Mouse (Mus musculus) inflammation-experienced regulatory T-cells, adult 6 months (primary cell): ENCODE results near the gene Rpl41. TPM values are rescaled to one million over a fixed set of nuclear protein-coding genes. Genes with fewer than 3 reads are reported as not detected.

Source experiments
- ATAC-seq: one replicate; pipeline ENCODE4 v1.8.0; 2017
- polyA plus RNA-seq, 3 experiments: library from polyadenylated mRNA; unstranded; fragments of 100-300 nt; shearing (Covaris generic); gene quantifications; one replicate each; pipeline ENCODE4 v1.2.1; 2017

Rpl41 gene
- polyA plus RNA-seq = 1,000 to 10,000 TPM; 5,582 to 7,160 (median 6,033) TPM

DNA sequence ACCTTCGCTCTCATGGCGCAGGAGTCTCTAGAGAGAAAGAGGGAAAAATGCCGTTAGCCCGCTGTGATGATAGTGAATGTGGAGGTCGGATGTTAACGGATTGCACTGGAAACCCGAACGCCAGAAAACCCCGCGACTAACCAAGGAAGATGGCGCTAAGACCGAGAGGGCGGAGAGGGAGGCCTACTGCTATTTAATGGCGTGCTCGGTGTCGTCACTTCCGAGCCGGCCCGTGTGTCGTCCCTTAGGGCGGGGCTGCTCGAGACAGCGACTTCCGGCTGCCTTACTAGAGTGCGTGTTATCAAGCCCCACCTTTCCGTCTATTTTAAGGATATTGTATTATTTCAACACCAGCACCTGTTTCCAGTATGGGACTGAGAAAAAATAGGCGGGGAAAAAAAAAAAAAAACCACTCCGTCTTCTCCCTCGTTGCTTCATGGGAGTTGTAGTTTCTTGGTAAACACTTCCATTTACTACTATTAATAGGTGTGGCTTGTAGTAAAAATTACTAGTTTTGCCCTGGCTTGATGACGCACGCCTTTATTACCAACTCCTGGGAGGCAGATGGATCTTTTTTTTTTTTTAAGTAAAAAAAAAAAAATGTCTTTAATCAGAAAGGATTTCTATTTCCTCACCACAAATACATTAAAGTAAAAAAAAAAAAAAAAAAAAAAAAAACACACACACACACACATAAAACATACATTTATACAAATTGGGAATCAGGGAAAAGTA, at the start of gene Rpl41:
Gene Rpl41 (minus strand): TSS at position 359 of the 735 bp plus-strand sequence.
- peak; percentile 80 for ATAC-seq

GRCm38 (mm10) chr10:128598476-128598875, 49.4 kb upstream of the Rpl41 start:
- no peak for ATAC-seq

DNA sequence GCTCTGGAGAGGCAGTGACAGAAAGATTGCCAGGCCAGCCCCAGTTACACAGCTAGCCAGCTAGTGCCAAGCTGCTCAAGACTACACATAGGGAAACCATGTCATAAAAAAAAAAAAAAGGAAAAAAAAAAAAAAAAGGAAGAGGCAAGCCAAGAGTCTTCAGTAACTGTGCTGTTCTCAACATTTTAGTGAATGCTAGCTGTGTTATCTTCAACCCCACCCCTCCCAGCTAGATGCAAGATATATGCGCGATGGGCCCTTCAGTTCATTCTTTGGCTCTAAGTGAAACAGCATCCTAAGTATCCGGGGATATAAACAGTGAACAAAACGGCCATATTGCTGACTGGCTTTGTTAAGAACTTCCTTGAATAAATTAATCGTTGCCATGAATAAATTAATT, 43.7 kb upstream of the Rpl41 start:
- ATAC-seq = no peak

DNA sequence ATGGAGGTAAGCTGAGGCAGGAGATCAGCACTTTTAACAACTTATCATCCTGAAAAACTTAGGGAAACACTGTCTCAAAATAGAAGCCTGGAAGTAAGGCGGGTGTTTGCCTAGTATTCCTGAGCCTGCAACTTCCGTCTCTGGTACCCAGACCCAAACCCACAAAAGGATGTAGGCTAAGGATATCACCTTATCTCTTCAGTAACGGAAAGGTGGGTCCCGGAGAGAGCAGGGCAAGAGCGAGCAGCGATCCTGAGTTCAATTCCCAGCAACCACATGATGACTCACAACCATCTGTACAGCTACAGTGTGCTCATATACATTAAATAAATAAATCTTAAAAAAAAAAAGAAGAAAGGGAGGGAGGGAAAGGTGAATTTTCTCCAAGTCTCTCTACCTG, 42.3 kb upstream of the Rpl41 start:
- no peak for ATAC-seq

GRCm38 (mm10) chr10:128590193-128590690, 41.1 kb upstream of the Rpl41 start:
- peak; percentile 27 for ATAC-seq

DNA sequence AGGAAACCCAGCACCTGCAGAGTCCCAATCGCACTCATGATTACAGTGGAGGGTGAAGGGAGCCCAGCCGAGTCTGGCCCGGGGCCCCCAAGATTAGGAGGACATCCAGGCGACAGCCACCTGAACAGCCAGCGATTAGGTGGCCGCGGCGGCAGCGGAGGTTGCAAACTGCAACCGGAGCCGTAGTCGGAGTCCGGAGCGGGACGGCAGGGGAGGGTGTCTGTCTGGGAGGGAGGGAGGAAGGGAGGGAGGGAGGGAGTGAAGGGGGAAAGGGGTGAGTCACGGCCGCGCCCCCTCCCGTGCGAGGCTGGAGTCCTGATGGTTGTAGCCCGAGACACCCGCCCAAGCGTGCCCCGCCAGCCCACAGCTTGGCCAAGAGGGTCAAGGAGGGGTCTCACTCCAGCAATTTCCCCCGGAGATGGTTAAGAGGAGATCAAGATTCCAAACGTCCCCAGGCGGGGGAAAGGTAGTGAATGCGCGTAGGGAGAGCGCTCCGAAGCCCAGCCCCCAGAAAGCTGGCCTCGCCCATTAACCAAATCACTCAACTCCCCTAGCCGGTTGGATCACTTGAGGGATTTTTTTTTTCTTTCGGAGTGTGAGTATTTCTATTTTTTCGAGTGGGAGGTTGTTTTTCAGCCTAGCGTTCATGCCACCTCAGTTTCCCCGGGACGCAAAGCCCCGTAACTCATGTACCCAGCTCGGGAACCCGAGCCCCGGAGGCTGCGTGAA, 40.5 kb upstream of the Rpl41 start, which contains the start of gene Erbb3:
Gene Erbb3 (minus strand): TSS at position 189 of the 729 bp plus-strand sequence.
- peak; percentile 70 for ATAC-seq

DNA sequence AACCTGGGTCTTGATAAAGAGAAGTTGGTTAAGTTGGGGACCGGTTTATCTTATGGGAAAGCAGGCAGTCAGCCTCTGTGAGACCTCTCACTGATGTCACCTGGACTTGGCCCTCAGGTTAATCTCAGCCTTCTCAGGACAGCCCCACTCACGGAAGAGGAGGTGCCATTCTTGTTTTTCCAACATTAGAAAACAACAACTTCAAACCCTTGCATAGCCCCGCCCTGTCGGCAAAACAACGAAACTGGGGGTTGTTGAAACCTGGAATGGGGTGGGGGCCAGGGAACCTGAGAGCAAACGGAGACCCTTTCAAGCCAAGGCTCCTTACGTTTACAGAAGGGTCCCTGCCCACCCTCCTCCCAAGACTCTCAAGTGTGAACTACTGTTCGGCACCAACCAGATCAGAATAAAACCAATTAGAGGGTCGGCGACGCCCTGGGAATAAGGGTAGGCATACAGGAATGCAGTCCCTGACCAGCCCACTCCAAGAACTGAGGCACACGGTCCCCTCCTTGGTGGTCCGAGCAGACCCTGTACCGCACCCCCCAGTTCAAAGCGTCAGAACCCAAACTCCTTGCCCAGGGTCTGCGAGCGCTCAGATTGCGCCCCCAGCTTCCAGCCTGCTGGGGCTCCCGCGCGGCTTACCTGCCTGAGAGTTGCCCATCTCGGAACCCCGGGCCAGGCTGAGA, 39.8 kb upstream of the Rpl41 start:
- peak; percentile 44 for ATAC-seq

GRCm38 (mm10) chr10:128588136-128588535, 39.0 kb upstream of the Rpl41 start:
- no peak for ATAC-seq

DNA sequence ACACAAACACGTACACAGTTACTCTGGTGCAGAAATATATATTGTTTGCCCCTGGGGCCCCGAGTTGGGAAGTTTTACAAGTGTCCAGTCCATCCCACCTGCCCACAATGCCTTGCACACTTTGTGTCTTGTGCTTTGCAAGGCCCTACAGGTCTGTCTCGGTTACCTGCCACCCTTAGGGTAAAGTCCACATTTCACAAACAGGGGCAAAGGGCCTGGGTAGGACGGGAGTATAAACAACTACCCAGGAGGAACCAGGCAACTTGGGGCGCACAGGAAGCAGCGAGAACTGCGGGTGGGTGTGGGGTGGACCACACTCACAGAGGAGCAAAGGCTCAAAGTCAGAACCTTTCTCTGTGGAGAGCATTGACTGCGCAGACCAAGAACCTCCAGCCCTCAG, 38.6 kb upstream of the Rpl41 start:
- ATAC-seq = no peak

- no peak for ATAC-seq
These were observed 38.0 kb upstream of the Rpl41 start for GRCm38 (mm10) chr10:128587120-128587519.

DNA sequence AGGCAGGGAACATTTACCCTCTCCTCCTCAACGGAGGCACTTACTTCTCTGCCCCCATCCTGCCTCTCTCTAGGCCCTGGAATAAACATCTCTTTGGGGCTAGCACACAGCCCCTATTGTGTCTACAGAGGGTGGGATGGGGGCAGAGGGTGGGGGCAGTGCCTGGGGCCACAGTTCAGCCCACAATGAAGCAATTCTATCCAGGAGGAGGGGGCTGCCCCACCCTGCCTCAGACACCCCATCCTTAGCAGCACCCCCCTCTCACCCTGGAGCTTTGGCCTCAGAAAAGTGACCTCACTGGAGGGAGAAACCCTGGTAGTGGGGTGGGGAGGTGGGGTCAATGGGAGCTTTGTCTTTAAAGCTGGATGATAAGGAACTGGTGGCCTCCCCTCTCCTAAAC, 37.4 kb upstream of the Rpl41 start:
- no peak for ATAC-seq

DNA sequence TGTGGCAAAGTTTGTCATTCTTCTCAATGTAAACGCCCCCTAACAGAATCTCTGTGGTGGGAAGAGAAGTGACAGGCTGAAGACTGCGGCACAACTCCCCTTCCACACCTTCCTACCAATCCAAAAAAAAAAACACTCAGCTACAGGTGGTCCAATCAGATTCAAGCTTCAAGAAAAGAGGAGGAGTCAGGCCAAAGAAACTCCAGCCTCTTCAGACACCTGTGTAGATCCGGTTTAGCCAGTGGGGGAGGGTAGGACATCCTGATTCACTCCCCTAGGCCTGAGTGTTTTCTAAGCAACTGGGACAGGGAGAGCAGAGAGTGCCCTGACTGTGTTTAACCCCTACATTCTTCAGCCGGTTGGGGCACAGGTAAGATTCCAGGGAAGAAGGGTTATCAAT, 35.3 kb upstream of the Rpl41 start:
- ATAC-seq = no peak

GRCm38 (mm10) chr10:128583644-128584043, 34.5 kb upstream of the Rpl41 start:
- ATAC-seq = no peak

DNA sequence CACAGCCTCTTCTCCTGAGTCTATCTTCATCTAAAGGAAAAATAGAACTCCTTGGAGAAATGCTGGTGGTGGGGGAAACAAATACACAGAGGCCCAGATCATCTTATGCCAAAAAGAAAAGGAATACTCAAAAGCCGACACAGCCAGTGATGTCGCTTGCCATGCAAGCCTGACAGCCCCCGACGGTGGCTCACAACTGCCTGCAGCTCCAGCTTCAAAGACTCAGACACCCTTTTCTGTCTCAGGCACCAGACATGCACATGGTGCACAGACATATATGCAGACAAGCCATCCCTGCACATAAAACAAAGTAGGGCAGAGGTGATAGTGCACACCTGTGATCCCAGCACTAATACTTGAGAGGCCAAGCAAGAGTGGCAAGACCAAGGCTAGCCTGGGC, 30.6 kb upstream of the Rpl41 start:
- ATAC-seq = no peak

- no peak for ATAC-seq
These were observed 30.2 kb upstream of the Rpl41 start for GRCm38 (mm10) chr10:128579298-128579697.

- ATAC-seq = peak; percentile 61
These were observed 29.2 kb upstream of the Rpl41 start for GRCm38 (mm10) chr10:128578330-128578729.

DNA sequence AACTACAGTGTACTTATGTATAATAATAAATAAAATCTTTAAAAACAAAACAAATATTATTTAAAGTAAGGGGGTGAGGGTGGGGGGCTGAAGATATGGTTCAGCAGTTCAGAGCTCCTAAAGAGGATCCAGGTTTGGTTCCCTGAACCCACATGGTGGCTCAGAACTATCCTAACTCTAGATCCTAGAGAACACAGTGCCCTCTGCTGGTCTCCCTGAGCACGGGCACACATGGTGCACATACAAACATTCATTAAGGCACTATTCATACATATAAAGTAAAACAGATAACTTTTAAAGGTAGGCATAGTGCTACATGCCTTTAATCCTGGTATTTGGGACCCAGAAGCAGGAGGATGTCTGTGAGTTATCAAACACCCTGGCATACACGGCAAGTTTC, 26.0 kb upstream of the Rpl41 start:
- no peak for ATAC-seq

GRCm38 (mm10) chr10:128565788-128566531, 16.9 kb upstream of the Rpl41 start, which contains the start of gene Pa2g4:
Pa2g4 (minus strand) TSS chr10:128565987.
- peak; percentile 97 for ATAC-seq

DNA sequence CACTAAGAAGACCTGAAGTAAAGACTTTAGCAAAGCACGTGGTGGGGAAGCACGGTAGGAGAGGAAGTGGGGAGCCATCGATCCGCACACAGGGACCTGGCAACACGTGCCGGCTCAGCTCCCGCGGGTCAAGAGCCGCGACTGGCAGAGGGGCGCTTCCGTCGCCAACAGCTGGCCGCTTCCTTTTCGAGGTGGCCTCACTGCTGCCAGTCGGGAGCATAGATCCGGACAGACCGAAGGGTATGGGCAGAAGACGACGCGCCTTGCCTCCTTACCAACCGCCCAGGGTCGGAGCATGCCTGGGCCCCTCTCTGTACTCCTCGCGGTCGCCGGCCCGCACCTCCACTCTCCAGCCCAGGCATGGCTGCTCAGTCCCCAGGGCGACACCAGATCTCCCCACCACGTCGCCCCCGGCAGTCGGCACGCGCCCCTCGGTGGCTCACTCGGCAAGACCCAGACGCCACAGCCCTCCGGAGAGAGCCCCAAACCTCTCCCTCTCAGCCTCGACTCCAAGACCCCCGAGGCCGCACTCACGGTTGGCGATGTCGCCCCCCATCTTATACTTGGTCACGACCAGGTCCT, 16.2 kb upstream of the Rpl41 start:
- peak; percentile 11 for ATAC-seq

DNA sequence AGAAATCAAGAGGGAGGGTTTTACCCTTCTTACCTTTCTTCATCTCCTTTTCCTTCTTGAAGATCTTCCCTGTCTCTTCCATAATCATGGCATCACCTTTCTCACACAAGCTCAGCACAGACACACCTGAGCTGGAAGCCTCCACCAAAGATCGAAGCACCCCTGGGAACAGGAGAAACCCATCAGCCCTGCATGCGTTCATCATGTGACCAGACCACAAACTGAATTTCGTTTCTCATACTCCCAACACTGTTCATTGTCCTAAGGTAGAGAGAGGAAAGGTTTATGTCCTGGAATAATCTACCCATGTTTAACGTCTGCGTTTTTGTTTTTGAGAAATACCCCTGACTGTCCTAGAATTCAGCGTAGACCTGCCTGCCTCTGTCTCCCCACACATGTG, 14.4 kb upstream of the Rpl41 start:
- no peak for ATAC-seq

GRCm38 (mm10) chr10:128556963-128557362, 7.9 kb upstream of the Rpl41 start:
- no peak for ATAC-seq

- no peak for ATAC-seq
These were observed 7.2 kb upstream of the Rpl41 start for GRCm38 (mm10) chr10:128556286-128556685.
